Mouse (Mus musculus): ENCODE results near the gene Fev. TPM values are rescaled to one million over a fixed set of nuclear protein-coding genes. Genes with fewer than 3 reads are reported as not detected.

Gene Fev
- polyA plus RNA-seq, 1 experiment from 2014 or later: 5.0 TPM

DNA sequence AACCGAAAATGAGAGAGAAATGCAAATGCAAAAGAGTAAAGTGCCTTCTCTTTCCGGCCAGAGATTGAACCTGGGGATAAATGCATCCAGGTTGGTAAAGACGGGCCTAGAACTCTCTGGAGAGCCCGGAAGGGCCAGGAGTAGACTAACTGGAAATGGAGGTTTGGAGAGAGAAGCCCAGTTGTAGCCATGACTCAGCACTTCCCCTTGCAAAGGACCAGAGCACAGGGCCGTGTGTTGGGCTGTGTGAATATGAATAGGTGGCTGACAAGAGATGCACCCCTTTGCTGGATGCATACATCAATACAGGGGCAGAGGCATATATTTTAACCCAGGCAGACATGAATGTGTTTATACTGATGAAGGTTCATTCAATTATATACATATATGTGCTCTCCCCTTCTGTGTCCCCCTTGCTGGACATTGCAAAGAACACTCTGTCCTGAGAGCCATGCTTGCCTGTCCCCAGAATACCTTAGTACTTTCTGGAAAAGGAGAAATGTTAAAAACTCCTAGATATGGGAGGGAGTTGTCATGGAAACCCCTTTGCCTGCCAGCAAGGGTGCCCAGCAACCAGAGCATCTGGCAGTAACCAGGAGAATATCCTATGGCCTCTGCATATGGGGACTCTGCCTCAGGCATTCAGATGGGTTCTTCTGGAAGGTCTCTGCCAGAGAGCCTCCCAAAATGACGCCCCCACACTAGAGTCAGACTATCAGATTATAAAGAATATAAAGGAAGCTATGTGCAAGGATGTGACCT, 25.8 kb downstream of the Fev start:
- H3K9me3 ChIP-seq: no peaks in the 10 kb centered on the region
- WGBS: 31% methylated on average over 6 of the region's 6 CpGs
- peak overlapping the region; percentile 88; the same call in 1 of the 2 replicates for H3K4me3 ChIP-seq
- 0 out of 2 replicates have a peak overlapping the region, but pooled peaks have one; percentile 45 for H3K9ac ChIP-seq
- no peak overlapping the region for H3K27ac ChIP-seq (replicated peaks)
- H3K36me3 ChIP-seq: no peaks in the 10 kb centered on the region
- no peak for ATAC-seq (ENCODE audit: low FRiP score, low read depth)
- no peaks in the 10 kb centered on the region for H3K27me3 ChIP-seq
- H3K4me1 ChIP-seq (replicated peaks): peaks cover 34% of the 10 kb centered on the region
- H3K4me2 ChIP-seq: peak overlapping the region; percentile 82

DNA sequence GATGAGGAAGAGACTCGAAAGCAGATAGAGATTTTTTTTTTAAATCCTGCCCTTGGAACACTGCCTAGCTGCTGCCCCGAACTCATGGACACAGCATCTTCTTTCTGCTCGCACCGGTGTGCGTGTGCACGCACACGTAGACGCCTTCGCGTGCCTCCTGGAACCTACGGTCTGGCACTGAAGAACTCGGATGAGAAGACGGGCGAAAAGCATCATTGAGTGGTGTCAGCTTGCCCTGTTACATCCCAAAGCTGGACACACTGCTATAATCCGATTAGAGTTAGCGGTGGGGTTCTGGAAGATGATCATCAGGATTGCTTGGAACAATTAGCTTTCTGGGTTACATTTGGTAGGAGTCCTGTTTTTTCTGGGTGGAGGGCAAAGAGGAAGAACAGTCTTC, 26.4 kb downstream of the Fev start:
- H3K4me2 ChIP-seq: peak overlapping the region; percentile 82

GRCm38 (mm10) chr1:74858171-74858719, 27.0 kb downstream of the Fev start:
- H3K9ac ChIP-seq: peak overlapping the region; percentile 98
- H3K4me1 ChIP-seq (replicated peaks): peaks cover 41% of the 10 kb centered on the region
- H3K36me3 ChIP-seq: no peaks in the 10 kb centered on the region
- H3K27ac ChIP-seq (replicated peaks): peak overlapping the region; percentile 81
- no peaks in the 10 kb centered on the region for H3K27me3 ChIP-seq
- no peaks in the 10 kb centered on the region for H3K9me3 ChIP-seq
- H3K4me3 ChIP-seq: peak overlapping the region; percentile 88
- under 1% methylated on average over 29 of the region's 29 CpGs for WGBS
- peak; percentile 67 for ATAC-seq (ENCODE audit: low FRiP score, low read depth)
- H3K4me2 ChIP-seq: peak overlapping the region; percentile 82

More for the DNA sequence above, 26.4 kb downstream of the Fev start:
- no peak for ATAC-seq (ENCODE audit: low FRiP score, low read depth)
- H3K27ac ChIP-seq (replicated peaks): peak overlapping the region; percentile 77
- H3K27me3 ChIP-seq: no peaks in the 10 kb centered on the region
- peak overlapping the region; percentile 45 for H3K9ac ChIP-seq
- peaks cover 40% of the 10 kb centered on the region for H3K4me1 ChIP-seq (replicated peaks)
- H3K9me3 ChIP-seq: no peaks in the 10 kb centered on the region
- H3K36me3 ChIP-seq: no peaks in the 10 kb centered on the region
- peak overlapping the region; percentile 88 for H3K4me3 ChIP-seq
- WGBS: 4% methylated on average over 16 of the region's 16 CpGs

GRCm38 (mm10) chr1:74857677-74858076, 27.5 kb downstream of the Fev start:
- peak overlapping the region; percentile 81 for H3K27ac ChIP-seq (replicated peaks)
- no peaks in the 10 kb centered on the region for H3K9me3 ChIP-seq
- no peak for ATAC-seq (ENCODE audit: low FRiP score, low read depth)
- no peaks in the 10 kb centered on the region for H3K27me3 ChIP-seq
- H3K36me3 ChIP-seq: no peaks in the 10 kb centered on the region
- H3K4me2 ChIP-seq: peak overlapping the region; percentile 82
- peaks cover 41% of the 10 kb centered on the region for H3K4me1 ChIP-seq (replicated peaks)
- WGBS: 9% methylated on average over 4 of the region's 4 CpGs
- H3K9ac ChIP-seq: peak overlapping the region; percentile 98
- peak overlapping the region; percentile 88 for H3K4me3 ChIP-seq

- no peak for ATAC-seq (ENCODE audit: low FRiP score, low read depth)
- no peaks in the 10 kb centered on the region for H3K27me3 ChIP-seq
- 0 out of 2 replicates have a peak overlapping the region, but pooled peaks have one; percentile 81 for H3K27ac ChIP-seq (replicated peaks)
- no peaks in the 10 kb centered on the region for H3K36me3 ChIP-seq
- peak overlapping the region; percentile 82 for H3K4me2 ChIP-seq
- H3K4me1 ChIP-seq (replicated peaks): peaks cover 41% of the 10 kb centered on the region
- no peaks in the 10 kb centered on the region for H3K9me3 ChIP-seq
- H3K4me3 ChIP-seq: peak overlapping the region; percentile 88
- peak overlapping the region; percentile 98 for H3K9ac ChIP-seq
- WGBS: 2% methylated on average over 20 of the region's 20 CpGs
Measured at GRCm38 (mm10) chr1:74857201-74857600, 28.0 kb downstream of the Fev start.

DNA sequence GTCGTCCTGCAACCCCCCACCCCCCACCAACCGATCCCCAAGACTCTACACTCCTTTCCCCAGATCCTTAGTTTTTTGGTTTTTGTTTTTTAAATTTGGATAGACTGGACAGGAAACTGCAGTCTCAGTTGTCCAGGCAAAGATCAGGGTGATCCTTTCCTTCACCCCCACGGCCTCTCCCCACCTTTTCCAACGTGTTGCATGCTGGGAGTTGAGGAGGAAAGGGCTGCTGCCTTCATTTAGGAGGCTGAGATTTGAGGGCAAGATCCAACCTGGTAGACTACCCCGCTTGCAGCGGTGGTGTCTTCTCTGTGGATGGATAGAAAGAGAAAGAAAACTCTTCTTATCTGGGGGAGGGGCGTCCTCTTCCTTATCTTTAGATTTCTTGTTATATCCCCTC, 28.4 kb downstream of the Fev start:
- Histone ChIP-seq H3K4me3 (peak overlapping the region; percentile 88), H3K4me1 (replicated peaks) (peaks cover 43% of the 10 kb centered on the region), H3K36me3 (no peaks in the 10 kb centered on the region), H3K9ac (peak overlapping the region; percentile 98), H3K27ac (replicated peaks) (0 out of 2 replicates have a peak overlapping the region, but pooled peaks have one; percentile 89), H3K27me3 (no peaks in the 10 kb centered on the region), H3K9me3 (no peaks in the 10 kb centered on the region), H3K4me2 (peak overlapping the region; percentile 82)
- no peak for ATAC-seq (ENCODE audit: low FRiP score, low read depth)
- under 1% methylated on average over 7 of the region's 7 CpGs for WGBS

DNA sequence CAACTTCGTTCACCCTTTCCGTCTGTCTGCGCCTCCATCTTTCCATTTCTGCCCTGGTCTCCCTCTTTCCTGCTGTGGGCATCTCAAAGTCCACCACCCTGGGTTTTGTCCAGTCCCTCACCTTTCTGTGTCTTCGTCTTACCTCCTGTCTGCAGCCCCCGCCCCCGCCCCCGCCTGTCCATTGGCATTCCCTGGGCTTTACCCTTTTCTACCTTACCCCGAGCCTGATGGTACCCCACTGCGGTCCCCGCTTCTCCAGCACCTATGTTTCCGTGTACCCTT, 28.8 kb downstream of the Fev start:
- H3K9me3 ChIP-seq: no peaks in the 10 kb centered on the region
- H3K27ac ChIP-seq (replicated peaks): peak overlapping the region; percentile 89
- H3K27me3 ChIP-seq: no peaks in the 10 kb centered on the region
- H3K4me3 ChIP-seq: peak overlapping the region; percentile 88
- H3K9ac ChIP-seq: peak overlapping the region; percentile 98
- ATAC-seq (ENCODE audit: low FRiP score, low read depth): no peak
- WGBS: 1% methylated on average over 11 of the region's 11 CpGs
- H3K4me1 ChIP-seq (replicated peaks): peaks cover 47% of the 10 kb centered on the region
- peak overlapping the region; percentile 82 for H3K4me2 ChIP-seq
- H3K36me3 ChIP-seq: no peaks in the 10 kb centered on the region

- no peaks in the 10 kb centered on the region for H3K9me3 ChIP-seq
- H3K4me1 ChIP-seq (replicated peaks): peaks cover 52% of the 10 kb centered on the region
- H3K9ac ChIP-seq: peak overlapping the region; percentile 98
- H3K36me3 ChIP-seq: no peaks in the 10 kb centered on the region
- peak overlapping the region; percentile 88 for H3K4me3 ChIP-seq
- no peak for ATAC-seq (ENCODE audit: low FRiP score, low read depth)
- WGBS: under 1% methylated on average over 70 of the region's 74 CpGs
- H3K27ac ChIP-seq (replicated peaks): peak overlapping the region; percentile 89
- H3K27me3 ChIP-seq: no peaks in the 10 kb centered on the region
- H3K4me2 ChIP-seq: peak overlapping the region; percentile 82
Measured at GRCm38 (mm10) chr1:74855651-74856438, 29.4 kb downstream of the Fev start.

DNA sequence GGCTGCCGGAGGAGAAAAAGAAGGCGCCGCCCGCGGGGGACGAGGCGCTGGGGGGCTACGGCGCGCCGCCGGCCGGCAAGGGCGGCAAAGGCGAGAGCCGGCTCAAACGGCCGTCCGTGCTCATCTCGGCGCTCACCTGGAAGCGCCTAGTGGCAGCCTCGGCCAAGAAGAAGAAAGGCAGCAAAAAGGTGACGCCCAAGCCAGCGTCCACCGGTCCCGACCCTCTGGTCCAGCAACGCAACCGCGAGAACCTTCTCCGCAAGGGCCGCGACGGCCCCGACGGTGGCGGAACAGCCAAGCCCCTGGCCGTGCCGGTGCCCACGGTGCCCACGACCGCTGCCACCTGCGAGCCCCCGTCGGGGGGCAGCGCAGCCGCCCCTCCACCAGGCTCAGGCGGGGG, 30.1 kb downstream of the Fev start:
- peak overlapping the region; percentile 98 for H3K9ac ChIP-seq
- peak overlapping the region; percentile 82 for H3K4me2 ChIP-seq
- ATAC-seq (ENCODE audit: low FRiP score, low read depth): no peak; the same call in 1 of the 2 replicates
- no peaks in the 10 kb centered on the region for H3K9me3 ChIP-seq
- peaks cover 52% of the 10 kb centered on the region for H3K4me1 ChIP-seq (replicated peaks)
- no peaks in the 10 kb centered on the region for H3K27me3 ChIP-seq
- peak overlapping the region; percentile 89 for H3K27ac ChIP-seq (replicated peaks)
- peak overlapping the region; percentile 88 for H3K4me3 ChIP-seq
- under 1% methylated on average over 46 of the region's 48 CpGs for WGBS
- no peaks in the 10 kb centered on the region for H3K36me3 ChIP-seq

GRCm38 (mm10) chr1:74854306-74855056, 30.7 kb downstream of the Fev start, which contains the start of gene Cdk5r2:
TSS of gene Cdk5r2 (plus strand) at chr1:74854934.
- Histone ChIP-seq H3K9ac (peak within 1 kb of the TSS; percentile 98), H3K27ac (replicated peaks) (peak within 1 kb of the TSS; percentile 89), H3K36me3 (no peaks in the 10 kb centered on the region), H3K4me3 (peak within 1 kb of the TSS; percentile 88), H3K9me3 (no peaks in the 10 kb centered on the region), H3K4me1 (replicated peaks) (peaks cover 45% of the 10 kb centered on the region), H3K27me3 (no peaks in the 10 kb centered on the region), H3K4me2 (peak within 1 kb of the TSS; percentile 82)
- peak; percentile 91 for ATAC-seq (ENCODE audit: low FRiP score, low read depth)
- 1% methylated on average over 36 of the region's 39 CpGs for whole genome bisulfite sequencing

DNA sequence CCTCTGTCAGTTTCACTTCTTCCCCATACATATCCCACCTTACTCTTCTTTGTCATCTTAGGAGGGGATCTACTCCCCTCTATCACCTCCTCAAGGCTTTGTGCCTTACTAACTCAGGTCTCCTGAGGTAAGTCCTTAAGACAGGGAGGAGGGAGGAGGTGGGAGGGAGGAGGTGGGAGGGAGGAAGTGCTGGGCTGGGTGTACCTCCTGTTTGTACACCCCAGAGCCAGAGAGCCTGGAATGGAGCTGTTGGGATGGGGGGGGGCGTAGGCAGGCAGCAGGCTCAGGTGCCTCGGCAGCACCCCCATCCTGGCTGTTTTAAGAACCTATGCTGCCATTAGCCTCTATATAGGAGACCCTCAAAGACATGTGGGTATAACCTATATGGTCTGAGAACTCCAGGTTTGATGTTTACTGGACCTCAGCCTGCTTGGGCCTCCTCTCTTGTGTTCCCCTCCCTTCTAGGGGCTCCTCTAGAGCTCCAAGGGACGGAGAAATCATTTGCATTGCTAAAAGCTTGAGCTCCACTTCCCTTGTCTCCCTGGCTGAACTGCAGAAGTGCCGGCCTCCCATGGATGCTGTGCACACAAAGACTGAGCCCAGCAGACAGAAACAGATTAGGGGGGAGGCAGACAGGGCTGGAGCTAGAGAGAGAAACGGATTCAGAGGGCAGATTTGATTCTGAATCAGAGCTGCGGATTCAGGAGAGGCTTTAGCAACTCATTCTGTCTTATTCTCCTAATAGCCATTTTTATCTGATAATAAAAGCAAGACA, 34.0 kb downstream of the Fev start:
- H3K4me2 ChIP-seq: no peak overlapping the region
- no peak overlapping the region for H3K27ac ChIP-seq (replicated peaks)
- no peak for ATAC-seq (ENCODE audit: low FRiP score, low read depth)

More for the DNA sequence above, 34.0 kb downstream of the Fev start:
- Histone ChIP-seq H3K36me3 (no peaks in the 10 kb centered on the region), H3K4me1 (replicated peaks) (peaks cover 23% of the 10 kb centered on the region), H3K9ac (no peak overlapping the region), H3K9me3 (no peaks in the 10 kb centered on the region), H3K4me3 (no peak overlapping the region), H3K27me3 (no peaks in the 10 kb centered on the region)
- WGBS: 4% methylated on average over 5 of the region's 6 CpGs

All from hindbrain, embryonic 15.5 days (tissue).